ENCODE assay signal across 14 mouse cellular contexts in the genomic region with DNA sequence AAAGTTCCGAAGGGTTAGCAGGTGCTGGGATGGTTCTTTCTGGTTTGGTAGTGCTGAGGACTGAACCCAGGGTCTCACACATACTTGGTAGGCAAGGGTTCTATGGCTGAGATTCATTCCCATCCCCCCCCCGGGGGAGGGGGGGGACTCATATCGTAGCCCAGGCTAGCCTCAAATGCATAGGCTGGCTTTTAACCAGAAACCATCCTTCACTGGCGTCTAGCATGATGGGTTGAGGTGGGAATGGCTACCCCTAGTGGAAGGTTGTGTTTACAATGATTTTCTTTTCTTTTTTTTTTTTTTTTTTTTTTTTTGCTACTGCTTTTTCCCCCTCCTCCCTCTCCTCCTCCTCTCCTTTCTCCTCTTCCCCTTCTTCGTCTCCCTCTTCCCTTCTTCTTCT. TPM values are rescaled to one million over a fixed set of nuclear protein-coding genes. Genes with fewer than 3 reads are reported as not detected.
DNase-seq lines count a peak whose midpoint lies in the region; ATAC-seq and TF ChIP-seq lines count a peak whose summit lies in the region.
"Had no signal": no experiment of that assay in that cellular context is flagged by ENCODE, and none has a peak within 500 bp of the region (broad histone marks: within the 10 kb centered on the region; RNA-seq: fewer than 3 reads in every experiment).

No protein-coding gene starts in this region.

- TF ChIP-seq CTCF in liver, embryonic 14.5 days (IDR thresholded peaks at IDR 0.05; ENCODE audit: low read depth) = peak; percentile 51
- no peak for TF ChIP-seq CTCF in G1E (IDR thresholded peaks at IDR 0.05; ENCODE audit: low read depth, low read length)

- H3K9me3 ChIP-seq in embryonic facial prominence, embryonic 11.5 days (replicated peaks; ENCODE audit: control insufficient read depth, low read length) = no peaks in the 10 kb centered on the region
- no peaks in the 10 kb centered on the region for H3K9me3 ChIP-seq in embryonic facial prominence, embryonic 10.5 days
- no peaks in the 10 kb centered on the region for H3K9me3 ChIP-seq in liver, embryonic 14.5 days (ENCODE audit: control insufficient read depth, low read length)
- no peaks in the 10 kb centered on the region for H3K9me3 ChIP-seq in liver, embryonic 11.5 days (ENCODE audit: control insufficient read depth, low read length)
- H3K9me3 ChIP-seq in G1E (replicated peaks) = no peaks in the 10 kb centered on the region

- WGBS in embryonic facial prominence, embryonic 11.5 days = 54% methylated on average over 5 of the region's 5 CpGs
- 60% methylated on average over 5 of the region's 5 CpGs for WGBS in embryonic facial prominence, embryonic 10.5 days
- 47% methylated on average over 5 of the region's 5 CpGs for WGBS in liver, embryonic 14.5 days (ENCODE audit: insufficient replicate concordance)
- 56% methylated on average over 5 of the region's 5 CpGs for WGBS in liver, embryonic 11.5 days

- no peak overlapping the region for H3K9ac ChIP-seq in embryonic facial prominence, embryonic 11.5 days (replicated peaks; ENCODE audit: low read length)
- H3K9ac ChIP-seq in liver, embryonic 14.5 days (replicated peaks) = no peak overlapping the region
- no peak overlapping the region for H3K9ac ChIP-seq in liver, embryonic 11.5 days (ENCODE audit: low read depth, low read length)

- ATAC-seq in embryonic facial prominence, embryonic 11.5 days (replicated peaks; ENCODE audit: insufficient number of reproducible peaks, low FRiP score, low TSS enrichment, low read depth) = no peak
- ATAC-seq in liver, embryonic 14.5 days (ENCODE audit: insufficient read depth) = no peak
- no peak for ATAC-seq in liver, embryonic 11.5 days (replicated peaks; ENCODE audit: low FRiP score)
- no peak for ATAC-seq in G1E (ENCODE audit: extremely low read depth, insufficient number of reproducible peaks, low FRiP score, poor library complexity, severe bottlenecking)
- no peak for ATAC-seq in megakaryocyte, adult 5-6 weeks (ENCODE audit: poor library complexity, severe bottlenecking)

- DNase-seq in embryonic facial prominence, embryonic 11.5 days (ENCODE audit: low spot score) = peak; percentile 29
- DNase-seq in embryonic facial prominence, embryonic 10.5 days (ENCODE audit: low spot score) = no peak
- no peak for DNase-seq in liver, embryonic 14.5 days (ENCODE audit: low read depth in 3 of 3, low spot score in 3 of 3)
- no peak for DNase-seq in liver, embryonic 11.5 days (ENCODE audit: low spot score)
- DNase-seq in G1E (ENCODE audit: low spot score) = peak; percentile 37
- DNase-seq in naive thymus-derived CD4-positive, alpha-beta T cell, adult 2 months (ENCODE audit: low read depth) = peak; percentile 23
- no peak for DNase-seq in heart, adult 9 months (ENCODE audit: low spot score in 2 of 2)
- DNase-seq: cerebellum, adult 11-12 months; heart, postnatal 14 days; kidney, postnatal 4 days; lung, postnatal 4 days had no signal

- TF ChIP-seq EP300 in liver, embryonic 14.5 days (IDR thresholded peaks at IDR 0.05; ENCODE audit: low read depth) = no peak

- H3K27me3 ChIP-seq in embryonic facial prominence, embryonic 11.5 days (ENCODE audit: control insufficient read depth, insufficient read depth, low read length) = no peaks in the 10 kb centered on the region
- no peaks in the 10 kb centered on the region for H3K27me3 ChIP-seq in embryonic facial prominence, embryonic 10.5 days (replicated peaks; ENCODE audit: low read depth, poor library complexity, severe bottlenecking)
- no peaks in the 10 kb centered on the region for H3K27me3 ChIP-seq in liver, embryonic 14.5 days (ENCODE audit: control insufficient read depth, insufficient read depth, low read length)
- H3K27me3 ChIP-seq in liver, embryonic 11.5 days (replicated peaks; ENCODE audit: control insufficient read depth, insufficient read depth, low read length) = no peaks in the 10 kb centered on the region
- no peaks in the 10 kb centered on the region for H3K27me3 ChIP-seq in G1E (ENCODE audit: insufficient read depth, low read length)

- no peak overlapping the region for H3K27ac ChIP-seq in embryonic facial prominence, embryonic 11.5 days (replicated peaks; ENCODE audit: low read depth, low read length)
- no peak overlapping the region for H3K27ac ChIP-seq in embryonic facial prominence, embryonic 10.5 days (replicated peaks)
- H3K27ac ChIP-seq in liver, embryonic 14.5 days = no peak overlapping the region
- H3K27ac ChIP-seq in liver, embryonic 11.5 days (ENCODE audit: low read depth, low read length) = no peak overlapping the region

- no peaks in the 10 kb centered on the region for H3K4me1 ChIP-seq in embryonic facial prominence, embryonic 11.5 days (ENCODE audit: control insufficient read depth, insufficient read depth, low read length)
- H3K4me1 ChIP-seq in embryonic facial prominence, embryonic 10.5 days = peaks cover 12% of the 10 kb centered on the region
- peaks cover 4 to 6% of the 10 kb centered on the region in 2 experiments; a peak in 3 of 4 replicates for H3K4me1 ChIP-seq in liver, embryonic 14.5 days (replicated peaks; ENCODE audit: control insufficient read depth in 2 of 2, insufficient read depth in 2 of 2, low read length in 1 of 2)
- peaks cover 8% of the 10 kb centered on the region; the same call in 1 of the 2 replicates for H3K4me1 ChIP-seq in liver, embryonic 11.5 days (replicated peaks; ENCODE audit: control insufficient read depth, insufficient read depth, low read length)
- peaks cover 12% of the 10 kb centered on the region for H3K4me1 ChIP-seq in G1E (ENCODE audit: insufficient read depth, low read depth, low read length)

- H3K36me3 ChIP-seq in embryonic facial prominence, embryonic 11.5 days (replicated peaks; ENCODE audit: control insufficient read depth, insufficient read depth, low read depth, low read length) = no peaks in the 10 kb centered on the region
- 0 out of 2 replicates have a peak, but pooled peaks cover 4% of the 10 kb centered on the region for H3K36me3 ChIP-seq in embryonic facial prominence, embryonic 10.5 days (replicated peaks)
- H3K36me3 ChIP-seq in liver, embryonic 14.5 days (replicated peaks; ENCODE audit: control insufficient read depth, insufficient read depth, low read depth) = no peaks in the 10 kb centered on the region
- no peaks in the 10 kb centered on the region for H3K36me3 ChIP-seq in liver, embryonic 11.5 days (ENCODE audit: control insufficient read depth, insufficient read depth, low read length)
- H3K36me3 ChIP-seq in G1E (replicated peaks) = peaks cover 40% of the 10 kb centered on the region

- no peak overlapping the region for H3K4me2 ChIP-seq in embryonic facial prominence, embryonic 11.5 days (ENCODE audit: low read depth, low read length)
- H3K4me2 ChIP-seq in liver, embryonic 14.5 days (ENCODE audit: low read depth) = no peak overlapping the region
- no peak overlapping the region for H3K4me2 ChIP-seq in liver, embryonic 11.5 days

- no peak overlapping the region for H3K4me3 ChIP-seq in embryonic facial prominence, embryonic 11.5 days (ENCODE audit: low read depth, low read length)
- no peak overlapping the region for H3K4me3 ChIP-seq in embryonic facial prominence, embryonic 10.5 days
- no peak overlapping the region for H3K4me3 ChIP-seq in liver, embryonic 14.5 days (ENCODE audit: insufficient read depth in 1 of 2, low read depth in 2 of 2, low read length in 2 of 2)
- no peak overlapping the region for H3K4me3 ChIP-seq in liver, embryonic 11.5 days (ENCODE audit: low read depth, low read length)
- no peak overlapping the region for H3K4me3 ChIP-seq in G1E (ENCODE audit: low read depth, low read length)
- H3K4me3 ChIP-seq: erythroblast, embryonic 14.5 days; myocyte had no signal

RNA-seq across cellular contexts. Expression of a gene that starts 4.6 kb away (rescaled TPM):
- 59.7 and 64.1 TPM in 2 replicates for polyA plus RNA-seq in embryonic facial prominence, embryonic 11.5 days (2014; fragmentation: Nextera tagmentation; extraction: Ambion mirVana)
- polyA plus RNA-seq in embryonic facial prominence, embryonic 10.5 days (2016; fragmentation: Nextera tagmentation; extraction: Ambion mirVana) = 61.9 and 66.2 TPM in 2 replicates
- 13.0 and 16.3 TPM in 2 replicates for polyA plus RNA-seq in liver, embryonic 14.5 days (2012; rRNA removed)
- 19.9 and 20.0 TPM in 2 replicates for polyA plus RNA-seq in liver, embryonic 14.5 days (2014; fragmentation: Nextera tagmentation; extraction: Ambion mirVana)
- 46.6 and 53.8 TPM in 2 replicates for polyA plus RNA-seq in liver, embryonic 11.5 days (2014; fragmentation: Nextera tagmentation; extraction: Ambion mirVana)
- total RNA-seq in G1E (2014; fragmentation: Nextera tagmentation) (134 and 147 TPM in 2 replicates), G1E (2017) (89.9 and 93.4 TPM in 2 replicates)
- polyA plus RNA-seq in G1E (2012) = 9.8 and 10.8 TPM in 2 replicates
- 47.9 and 53.9 TPM in 2 replicates for total RNA-seq in megakaryocyte, adult 5-6 weeks (2015)
- total RNA-seq in megakaryocyte, adult 5-6 weeks (2017) = 63.0 and 72.4 TPM in 2 replicates

RNA-seq across cellular contexts. Expression of a gene that starts 33.5 kb away (rescaled TPM):
- polyA plus RNA-seq in embryonic facial prominence, embryonic 11.5 days (2014; fragmentation: Nextera tagmentation; extraction: Ambion mirVana) = 0.88 and 1.3 TPM in 2 replicates
- polyA plus RNA-seq in embryonic facial prominence, embryonic 10.5 days (2016; fragmentation: Nextera tagmentation; extraction: Ambion mirVana) = 1.8 and 2.1 TPM in 2 replicates
- 1.1 and 1.3 TPM in 2 replicates for polyA plus RNA-seq in liver, embryonic 14.5 days (2012; rRNA removed)
- polyA plus RNA-seq in liver, embryonic 14.5 days (2014; fragmentation: Nextera tagmentation; extraction: Ambion mirVana) = 0.66 and 0.88 TPM in 2 replicates
- polyA plus RNA-seq in liver, embryonic 11.5 days (2014; fragmentation: Nextera tagmentation; extraction: Ambion mirVana) = 2.5 and 3.1 TPM in 2 replicates
- total RNA-seq in G1E (2014; fragmentation: Nextera tagmentation) = 13.1 and 16.4 TPM in 2 replicates
- total RNA-seq in G1E (2017) = 8.9 and 9.9 TPM in 2 replicates
- 0.70 and 0.95 TPM in 2 replicates for polyA plus RNA-seq in G1E (2012)
- total RNA-seq in megakaryocyte, adult 5-6 weeks (2015) = 4.9 and 5.4 TPM in 2 replicates
- 4.8 and 5.9 TPM in 2 replicates for total RNA-seq in megakaryocyte, adult 5-6 weeks (2017)

RNA-seq across cellular contexts. Expression of a gene that starts 55.2 kb away (rescaled TPM):
- polyA plus RNA-seq in embryonic facial prominence, embryonic 11.5 days (2014; fragmentation: Nextera tagmentation; extraction: Ambion mirVana) = 11.9 and 13.7 TPM in 2 replicates
- polyA plus RNA-seq in embryonic facial prominence, embryonic 10.5 days (2016; fragmentation: Nextera tagmentation; extraction: Ambion mirVana) = 13.2 and 13.5 TPM in 2 replicates
- polyA plus RNA-seq in liver, embryonic 14.5 days (2012; rRNA removed) = 3.3 and 4.0 TPM in 2 replicates
- 3.6 TPM in 2 replicates for polyA plus RNA-seq in liver, embryonic 14.5 days (2014; fragmentation: Nextera tagmentation; extraction: Ambion mirVana)
- polyA plus RNA-seq in liver, embryonic 11.5 days (2014; fragmentation: Nextera tagmentation; extraction: Ambion mirVana) = 7.2 TPM in 2 replicates
- total RNA-seq in G1E (2014; fragmentation: Nextera tagmentation) (22.7 and 24.8 TPM in 2 replicates), G1E (2017) (18.5 and 19.0 TPM in 2 replicates)
- 2.3 and 2.9 TPM in 2 replicates for polyA plus RNA-seq in G1E (2012)
- 17.2 and 19.5 TPM in 2 replicates for total RNA-seq in megakaryocyte, adult 5-6 weeks (2015)
- total RNA-seq in megakaryocyte, adult 5-6 weeks (2017) = 24.8 and 36.6 TPM in 2 replicates

Comparison
In these comparisons a context has a peak if more than half of its experiments do, and no peak if none do; other contexts are left out.
1. DNase-seq: peak in embryonic facial prominence, embryonic 11.5 days (single experiment), G1E (single experiment) and naive thymus-derived CD4-positive, alpha-beta T cell, adult 2 months (single experiment); none in embryonic facial prominence, embryonic 10.5 days (single experiment), liver, embryonic 14.5 days (0 of 3), liver, embryonic 11.5 days (single experiment) and heart, adult 9 months (0 of 2).